Mouse (Mus musculus) bone marrow, adult 2 months (tissue): ENCODE results near the gene Mta3.

Source experiments
- CTCF ChIP-seq: fragments of 200-500 bp; IDR thresholded peaks from 2 replicates; pipeline ENCODE4 v1.5.1; 2011; ENCODE audit warnings: low read length, control low read depth; ENCODE audit not compliant: control insufficient read depth, insufficient read depth
- POLR2A ChIP-seq: fragments of 200-500 bp; IDR thresholded peaks from 2 replicates; pipeline ENCODE4 v1.6.1; 2011; ENCODE audit warnings: low read depth, mild to moderate bottlenecking, control low read depth, low read length, borderline replicate concordance; ENCODE audit not compliant: control insufficient read depth

DNA sequence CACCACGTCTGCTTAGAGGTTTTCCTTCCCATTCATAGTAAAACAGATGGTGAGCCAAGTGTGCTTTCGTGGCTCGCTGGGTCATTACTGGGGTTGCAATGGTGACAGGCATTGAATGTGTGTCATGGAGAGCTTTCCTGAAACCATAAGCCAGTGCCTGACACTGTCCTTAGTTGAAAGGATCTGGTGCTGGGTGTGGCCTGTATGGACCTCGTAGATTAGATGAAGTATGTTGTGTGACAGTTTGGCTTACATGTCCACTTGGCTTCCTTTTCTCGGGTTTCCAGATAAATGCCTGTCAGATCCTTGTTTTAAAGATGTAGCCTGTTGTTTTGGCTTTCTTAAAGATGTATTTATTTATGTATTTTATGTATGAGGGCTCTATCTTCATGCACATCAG, 74.3 kb downstream of the Mta3 start:
- TF ChIP-seq POLR2A (no peak), CTCF (no peak)
